Mouse (Mus musculus) ES-E14 (cell line): Measurements from ENCODE around the gene Per3. TPM values are rescaled to one million over a fixed set of nuclear protein-coding genes. Genes with fewer than 3 reads are reported as not detected.

ENCODE experiments used
- DNase-seq: peaks from one replicate; pipeline ENCODE4 v3.0.0-alpha.2; 2013; ENCODE audit warnings: low read depth, low spot score
- H3K27ac ChIP-seq: 2 replicates; pipeline ENCODE4 v1.5.1; 2012; ENCODE audit warnings: low read depth, mild to moderate bottlenecking, low read length, moderate library complexity, mixed read lengths; ENCODE audit not compliant: poor library complexity, insufficient read depth, severe bottlenecking
- H3K36me3 ChIP-seq: 2 replicates; pipeline ENCODE4 v1.6.1; 2012; ENCODE audit warnings: mild to moderate bottlenecking, low read length, moderate library complexity, mixed read lengths; ENCODE audit not compliant: control insufficient read depth, poor library complexity, insufficient read depth, severe bottlenecking
- H3K4me1 ChIP-seq, 2 experiments: fragments of 150-350 bp in 1 of 2; sonication (generic) in 1 of 2; 2 replicates each; pipeline ENCODE4 v1.6.1; 2012; ENCODE audit warnings: low read length in 2 of 2, mild to moderate bottlenecking in 1 of 2, mixed read lengths in 1 of 2; ENCODE audit not compliant: control insufficient read depth in 2 of 2, insufficient read depth in 2 of 2, poor library complexity in 1 of 2
- H3K4me3 ChIP-seq, 2 experiments: fragments of 150-350 bp in 1 of 2; sonication (generic) in 1 of 2; 2 replicates each; pipeline ENCODE4 v1.5.1; 2012; ENCODE audit warnings: low read length in 2 of 2, low read depth in 1 of 2, mild to moderate bottlenecking in 1 of 2, mixed read lengths in 1 of 2; ENCODE audit not compliant: insufficient read depth in 1 of 2, poor library complexity in 1 of 2, severe bottlenecking in 1 of 2
- H3K9ac ChIP-seq: 2 replicates; pipeline ENCODE4 v1.6.1; 2012; ENCODE audit warnings: low read depth, mild to moderate bottlenecking, low read length, mixed read lengths; ENCODE audit not compliant: poor library complexity, insufficient read depth, severe bottlenecking
- H3K9me3 ChIP-seq: fragments of 150-350 bp; sonication (generic); 2 replicates; pipeline ENCODE4 v1.6.1; 2012; ENCODE audit warnings: low read depth, mild to moderate bottlenecking, low read length; ENCODE audit not compliant: control insufficient read depth, insufficient read depth
- CHD2 ChIP-seq: IDR thresholded peaks from 2 replicates; pipeline ENCODE4 v1.6.1; 2014; ENCODE audit warnings: mild to moderate bottlenecking, low read depth, low read length, inconsistent platforms
- HCFC1 ChIP-seq: IDR thresholded peaks from 2 replicates; pipeline ENCODE4 v1.6.1; 2012; ENCODE audit warnings: low read length, inconsistent platforms, borderline replicate concordance; ENCODE audit not compliant: insufficient read depth
- MAFK ChIP-seq: IDR thresholded peaks from 2 replicates; pipeline ENCODE4 v1.6.1; 2014; ENCODE audit warnings: mild to moderate bottlenecking, low read depth, low read length, inconsistent platforms; ENCODE audit not compliant: insufficient read depth
- ZC3H11A ChIP-seq: IDR thresholded peaks from 2 replicates; pipeline ENCODE4 v1.6.1; 2012; ENCODE audit warnings: low read depth, mild to moderate bottlenecking, inconsistent platforms, low read length, borderline replicate concordance
- ZNF384 ChIP-seq: IDR thresholded peaks from 2 replicates; pipeline ENCODE4 v1.6.1; 2012; ENCODE audit warnings: low read depth, low read length, inconsistent platforms
- in situ Hi-C, 2 experiments: fragments of 600-800 bp; cut with MboI; formaldehyde crosslinking; loops; one replicate each; pipeline ENCODE4 v1.15.1; 2025; ENCODE audit warnings: low sequenced_read_pairs in 2 of 2, inconsistent platforms in 1 of 2; ENCODE audit not compliant: unreplicated experiment in 2 of 2
- total RNA-seq: library from RNA; depleted of rRNA; stranded (reverse); fragments of 300-350 nt; gene quantifications from 2 replicates; pipeline ENCODE4 v1.2.3, GENCODE M21; 2012

Per3 gene
- total RNA-seq, 1 experiment = 2.4 TPM

GRCm38 (mm10) chr4:151005656-151006318, 38.7 kb downstream of the Per3 start:
- H3K9me3 ChIP-seq = no peaks in the 10 kb centered on the region
- TF ChIP-seq HCFC1 (no peak), MAFK (no peak), ZC3H11A (no peak), ZNF384 (no peak)
- no peak overlapping the region for H3K27ac ChIP-seq
- in situ Hi-C loops = no loop called here
- H3K4me3 ChIP-seq = no peak overlapping the region
- no peak overlapping the region for H3K9ac ChIP-seq
- no peak for DNase-seq
- no peaks in the 10 kb centered on the region for H3K4me1 ChIP-seq
- H3K36me3 ChIP-seq = no peaks in the 10 kb centered on the region

GRCm38 (mm10) chr4:151001397-151001796, 43.1 kb downstream of the Per3 start:
- no peaks in the 10 kb centered on the region for H3K9me3 ChIP-seq
- H3K9ac ChIP-seq = no peak overlapping the region
- TF ChIP-seq CHD2 (no peak), HCFC1 (no peak), MAFK (no peak), ZC3H11A (no peak), ZNF384 (no peak)
- DNase-seq = no peak
- no peaks in the 10 kb centered on the region for H3K36me3 ChIP-seq
- H3K27ac ChIP-seq = no peak overlapping the region
- H3K4me3 ChIP-seq = no peak overlapping the region
- in situ Hi-C loops = no loop called here
- no peaks in the 10 kb centered on the region for H3K4me1 ChIP-seq

- TF ChIP-seq MAFK (no peak), CHD2 (no peak), HCFC1 (no peak), ZC3H11A (no peak), ZNF384 (no peak)
- Histone ChIP-seq H3K36me3 (no peaks in the 10 kb centered on the region), H3K9me3 (no peaks in the 10 kb centered on the region), H3K4me1 (peaks cover 0 to 7% of the 10 kb centered on the region in 2 experiments; a peak in 1 of 4 replicates), H3K9ac (no peak overlapping the region), H3K27ac (no peak overlapping the region; the same call in 1 of the 2 replicates), H3K4me3 (no peak overlapping the region)
- in situ Hi-C loops = no loop called here
- no peak for DNase-seq
These were observed 45.8 kb downstream of the Per3 start for GRCm38 (mm10) chr4:150998626-150999025.

DNA sequence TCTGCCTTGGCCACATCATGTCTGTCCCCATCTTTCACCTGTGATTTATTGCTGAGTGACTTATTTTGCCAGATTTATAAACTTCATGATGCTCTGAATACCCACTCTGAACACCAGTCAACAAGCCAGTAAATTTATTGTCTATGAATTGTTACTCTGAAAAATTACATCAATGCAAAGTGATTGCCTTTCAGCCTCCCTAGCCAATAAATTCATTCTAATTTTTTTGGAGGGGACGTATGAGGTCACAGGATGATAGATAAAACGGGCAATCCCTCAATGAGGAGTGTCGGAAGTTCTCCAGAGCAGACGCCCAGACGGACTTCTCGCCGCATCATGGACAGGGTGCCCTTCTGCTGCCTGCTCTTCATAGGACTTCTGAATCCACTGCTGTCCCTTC, 47.7 kb downstream of the Per3 start, which contains the start of gene Uts2:
Uts2 (plus strand) TSS at position 301 of the 400 bp plus-strand sequence.
- H3K9ac ChIP-seq = no peak within 1 kb of the TSS
- peaks cover 0 to 7% of the 10 kb centered on the region in 2 experiments; a peak in 1 of 4 replicates for H3K4me1 ChIP-seq
- no peak for DNase-seq
- no peaks in the 10 kb centered on the region for H3K9me3 ChIP-seq
- no peaks in the 10 kb centered on the region for H3K36me3 ChIP-seq
- no peak for TF ChIP-seq ZC3H11A
- TF ChIP-seq CHD2 = no peak
- no peak for TF ChIP-seq MAFK
- no peak for TF ChIP-seq HCFC1
- TF ChIP-seq ZNF384 = no peak
- in situ Hi-C loops = no loop called here
- H3K27ac ChIP-seq = no peak within 1 kb of the TSS
- no peak within 1 kb of the TSS for H3K4me3 ChIP-seq
